Mouse (Mus musculus): ENCODE data around the gene Arhgap32.

GRCm38 (mm10) chr9:32162792-32163191, 46.9 kb downstream of the Arhgap32 start:
- TF ChIP-seq CTCF (conservative IDR thresholded peaks at IDR 0.05 in 1 of 2, IDR thresholded peaks at IDR 0.05 in 1 of 2; ENCODE audit: low read depth in 2 of 2, low read length in 2 of 2) = no peak
- no peak for TF ChIP-seq ZC3H11A (IDR thresholded peaks at IDR 0.05; ENCODE audit: low read depth, low read length)
- TF ChIP-seq POLR2A (IDR thresholded peaks at IDR 0.05; ENCODE audit: low read depth, low read length) = no peak
- TF ChIP-seq UBTF (IDR thresholded peaks at IDR 0.05; ENCODE audit: low read depth, low read length) = no peak
- no peak for TF ChIP-seq ZKSCAN1 (IDR thresholded peaks at IDR 0.05; ENCODE audit: borderline replicate concordance, low read depth, low read length)
- no peak for TF ChIP-seq MAX (IDR thresholded peaks at IDR 0.05; ENCODE audit: low read length)
- no peak for TF ChIP-seq MYC (IDR thresholded peaks at IDR 0.05; ENCODE audit: low read depth, low read length)
- TF ChIP-seq CHD2 (IDR thresholded peaks at IDR 0.05; ENCODE audit: low read length) = no peak
- no peak for TF ChIP-seq TCF12 (IDR thresholded peaks at IDR 0.05; ENCODE audit: low read depth, low read length)

All from CH12.LX (cell line).